Mouse (Mus musculus) heart, adult 2 months (tissue): ENCODE data around the gene Fpr3.

Experiments
- CTCF ChIP-seq: fragments of 200-600 bp; IDR thresholded peaks from 2 replicates; pipeline ENCODE4 v1.8.1; 2022; ENCODE audit warnings: antibody characterized with exemption, mild to moderate bottlenecking, moderate library complexity
- EP300 ChIP-seq: fragments of 200-500 bp; IDR thresholded peaks from 2 replicates; pipeline ENCODE4 v1.6.1; 2011; ENCODE audit warnings: low read depth, low read length, control low read depth; ENCODE audit not compliant: insufficient read depth
- POLR2A ChIP-seq: fragments of 200-500 bp; IDR thresholded peaks from 2 replicates; pipeline ENCODE4 v1.6.1; 2011; ENCODE audit warnings: mild to moderate bottlenecking, low read depth, low read length, control low read depth; ENCODE audit not compliant: insufficient read depth

DNA sequence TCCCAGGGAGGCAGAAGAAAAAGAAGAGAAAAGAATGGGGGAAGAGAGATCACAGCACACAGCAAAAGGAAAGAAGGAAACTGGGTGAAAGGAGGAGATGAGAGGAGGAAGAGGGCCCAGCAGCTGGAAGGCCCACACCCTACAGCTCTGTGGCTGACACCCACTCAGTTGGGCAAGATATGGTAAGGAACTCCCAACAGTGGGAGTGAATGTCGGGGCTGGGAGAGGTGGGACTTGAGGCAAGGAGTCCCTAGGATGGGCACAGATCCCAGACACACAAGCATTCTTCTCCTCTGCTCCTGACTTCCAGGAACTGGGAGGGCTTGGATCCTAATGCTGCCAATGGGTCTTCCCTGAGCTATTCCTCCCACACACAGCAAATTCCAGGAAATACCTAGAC, 25.3 kb upstream of the Fpr3 start:
- TF ChIP-seq CTCF (no peak), EP300 (no peak), POLR2A (no peak)
